8 mouse cellular contexts compared by ENCODE assay signal in the genomic region with DNA sequence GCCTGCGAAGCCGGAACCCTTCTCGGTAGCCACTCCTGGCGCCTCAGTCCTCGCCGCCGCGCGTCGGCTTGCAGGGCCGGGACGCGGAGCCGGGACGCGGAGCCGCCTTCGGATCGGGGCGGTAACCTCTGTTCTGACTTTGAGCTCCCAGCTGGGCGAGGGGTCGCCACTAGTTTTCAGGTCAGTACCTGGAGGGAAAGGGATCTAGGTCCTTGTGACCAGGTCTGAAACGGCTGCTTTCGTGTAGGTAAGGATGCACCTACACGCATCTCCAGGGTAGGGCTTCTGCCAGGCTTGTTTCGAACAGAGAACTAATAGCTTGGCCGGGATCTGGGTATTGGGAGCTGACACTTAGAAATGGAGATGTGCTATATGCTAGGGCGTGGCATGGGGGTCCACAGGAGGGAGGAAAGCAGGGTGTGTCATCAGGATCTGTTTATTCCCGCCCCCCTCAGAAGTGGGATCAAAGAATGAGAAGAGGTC. TPM values are rescaled to one million over a fixed set of nuclear protein-coding genes. Genes with fewer than 3 reads are reported as not detected.
DNase-seq lines count a peak whose midpoint lies in the region; ATAC-seq and TF ChIP-seq lines count a peak whose summit lies in the region.

No protein-coding gene starts in this region.

- peaks cover 4% of the 10 kb centered on the region for H3K4me1 ChIP-seq in liver, adult 2 months (ENCODE audit: control insufficient read depth, insufficient read depth, low read length)
- peaks cover 4% of the 10 kb centered on the region for H3K4me1 ChIP-seq in hindbrain, embryonic 16.5 days (ENCODE audit: control insufficient read depth, insufficient read depth, low read depth, low read length)
- peaks cover 20% of the 10 kb centered on the region for H3K4me1 ChIP-seq in midbrain, embryonic 13.5 days (replicated peaks)

- peak overlapping the region; percentile 88 for H3K4me3 ChIP-seq in liver, adult 2 months (ENCODE audit: insufficient read depth, low read depth, low read length)
- H3K4me3 ChIP-seq in hindbrain, embryonic 16.5 days (ENCODE audit: low read length) = peak overlapping the region; percentile 73
- H3K4me3 ChIP-seq in midbrain, embryonic 13.5 days (replicated peaks) = peak overlapping the region; percentile 89

- H3K27ac ChIP-seq in liver, adult 2 months (replicated peaks; ENCODE audit: insufficient read depth, low read depth, low read length) = no peak overlapping the region
- H3K27ac ChIP-seq in hindbrain, embryonic 16.5 days (ENCODE audit: low read depth, low read length) = no peak overlapping the region
- no peak overlapping the region for H3K27ac ChIP-seq in midbrain, embryonic 13.5 days

- no peak for TF ChIP-seq CTCF in liver, adult 2 months (IDR thresholded peaks at IDR 0.05; ENCODE audit: low read depth, low read length)

- under 1% methylated on average over 29 of the region's 29 CpGs for WGBS in liver, adult 2 months
- WGBS in hindbrain, embryonic 16.5 days = 0% methylated on average over 29 of the region's 29 CpGs
- WGBS in midbrain, embryonic 13.5 days = 0% methylated on average over 29 of the region's 29 CpGs

- no peaks in the 10 kb centered on the region for H3K27me3 ChIP-seq in liver, adult 2 months (ENCODE audit: control insufficient read depth, insufficient read depth, low read length)
- H3K27me3 ChIP-seq in hindbrain, embryonic 16.5 days (replicated peaks; ENCODE audit: control insufficient read depth, insufficient read depth, low read length) = no peaks in the 10 kb centered on the region
- H3K27me3 ChIP-seq in midbrain, embryonic 13.5 days = no peaks in the 10 kb centered on the region

- H3K9me3 ChIP-seq in hindbrain, embryonic 16.5 days (ENCODE audit: control insufficient read depth, low read length) = no peaks in the 10 kb centered on the region
- no peaks in the 10 kb centered on the region for H3K9me3 ChIP-seq in midbrain, embryonic 13.5 days

- no peak for TF ChIP-seq POLR2A in liver, adult 2 months (IDR thresholded peaks at IDR 0.05; ENCODE audit: extremely low read depth, insufficient read depth, low read length)

- peak; percentile 19 for ATAC-seq in common myeloid progenitor, adult 5-6 weeks (replicated peaks; ENCODE audit: low read depth, poor library complexity, severe bottlenecking)
- peak; percentile 60 for ATAC-seq in hindbrain, embryonic 16.5 days
- no peak; the same call in 1 of the 2 replicates for ATAC-seq in midbrain, embryonic 13.5 days

- H3K79me2 ChIP-seq in liver, adult 2 months (ENCODE audit: control insufficient read depth, insufficient read depth, low read length) = no peaks in the 10 kb centered on the region

- intact Hi-C loops in left cerebral cortex, postnatal 25 days (cut with DNase I) = no loop called here

- no peaks in the 10 kb centered on the region for H3K36me3 ChIP-seq in liver, adult 2 months (ENCODE audit: control insufficient read depth, insufficient read depth, low read length)
- H3K36me3 ChIP-seq in hindbrain, embryonic 16.5 days (ENCODE audit: control insufficient read depth, insufficient read depth, low read length) = no peaks in the 10 kb centered on the region
- H3K36me3 ChIP-seq in midbrain, embryonic 13.5 days = no peaks in the 10 kb centered on the region; the same call in 1 of the 2 replicates

- peak overlapping the region; percentile 75 for H3K9ac ChIP-seq in liver, adult 2 months (ENCODE audit: low read depth, low read length)
- peak overlapping the region; percentile 63 for H3K9ac ChIP-seq in hindbrain, embryonic 16.5 days (ENCODE audit: low read depth, low read length)
- peak overlapping the region; percentile 72 for H3K9ac ChIP-seq in midbrain, embryonic 13.5 days (replicated peaks)

- H3K4me2 ChIP-seq in hindbrain, embryonic 16.5 days (ENCODE audit: low read length) = peak overlapping the region; percentile 91
- H3K4me2 ChIP-seq in midbrain, embryonic 13.5 days (replicated peaks) = peak overlapping the region; percentile 90

- DNase-seq in liver, adult 2 months (ENCODE audit: extremely low read depth, low read depth, low spot score) = no peak
- DNase-seq in liver = no peak
- no peak for DNase-seq in left cerebral cortex, postnatal 25 days (ENCODE audit: low spot score in 2 of 2)
- DNase-seq in adrenal gland, postnatal 4 days (ENCODE audit: low spot score in 2 of 2) = no peak
- DNase-seq in kidney, adult 18-20 months = no peak

RNA-seq across cellular contexts. Expression of a gene that starts 0.4 kb away (rescaled TPM):
- 0.28 and 0.54 TPM in 2 replicates for total RNA-seq in liver, adult 2 months (2014; rRNA removed)
- not detected in 2 replicates for polyA plus RNA-seq in liver, adult 2 months (2012; rRNA removed)
- 31.2 and 32.4 TPM in 2 replicates for total RNA-seq in common myeloid progenitor, adult 5-6 weeks (2017)
- polyA plus RNA-seq in hindbrain, embryonic 16.5 days (2015; fragmentation: Nextera tagmentation; extraction: Ambion mirVana) = 3.4 and 3.7 TPM in 2 replicates
- polyA plus RNA-seq in midbrain, embryonic 13.5 days (2015; fragmentation: Nextera tagmentation; extraction: Ambion mirVana) = 8.4 and 8.5 TPM in 2 replicates
- total RNA-seq in left cerebral cortex, postnatal 25 days (2021) = under 1 TPM; 0.41 to 0.46 TPM
- total RNA-seq in adrenal gland, postnatal 4 days (2021) = 1 to 10 TPM; 7.6 to 8.6 TPM

RNA-seq across cellular contexts. Expression of a gene that starts 22.6 kb away (rescaled TPM):
- total RNA-seq in liver, adult 2 months (2014; rRNA removed) = 8.3 and 8.9 TPM in 2 replicates
- 2.1 and 2.9 TPM in 2 replicates for polyA plus RNA-seq in liver, adult 2 months (2012; rRNA removed)
- total RNA-seq in common myeloid progenitor, adult 5-6 weeks (2017) = 16.5 and 29.2 TPM in 2 replicates
- 27.8 and 27.9 TPM in 2 replicates for polyA plus RNA-seq in hindbrain, embryonic 16.5 days (2015; fragmentation: Nextera tagmentation; extraction: Ambion mirVana)
- polyA plus RNA-seq in midbrain, embryonic 13.5 days (2015; fragmentation: Nextera tagmentation; extraction: Ambion mirVana) = 24.3 and 26.3 TPM in 2 replicates
- total RNA-seq in left cerebral cortex, postnatal 25 days (2021) = 10 to 100 TPM; 15.7 to 16.0 TPM
- 10 to 100 TPM; 29.4 to 29.8 TPM for total RNA-seq in adrenal gland, postnatal 4 days (2021)

RNA-seq across cellular contexts. Expression of a gene that starts 33.6 kb away (rescaled TPM):
- 37.1 and 53.2 TPM in 2 replicates for total RNA-seq in liver, adult 2 months (2014; rRNA removed)
- 17.8 and 19.5 TPM in 2 replicates for polyA plus RNA-seq in liver, adult 2 months (2012; rRNA removed)
- total RNA-seq in common myeloid progenitor, adult 5-6 weeks (2017) = not detected in 2 replicates
- polyA plus RNA-seq in hindbrain, embryonic 16.5 days (2015; fragmentation: Nextera tagmentation; extraction: Ambion mirVana) = 0.36 and 0.50 TPM in 2 replicates
- 0.12 TPM in 2 replicates for polyA plus RNA-seq in midbrain, embryonic 13.5 days (2015; fragmentation: Nextera tagmentation; extraction: Ambion mirVana)
- total RNA-seq in left cerebral cortex, postnatal 25 days (2021) = 1 to 10 TPM; 2.3 to 2.6 TPM
- 10 to 100 TPM; 14.2 to 16.9 TPM for total RNA-seq in adrenal gland, postnatal 4 days (2021)

Comparison
In these comparisons a context has a peak if more than half of its experiments do, and no peak if none do; other contexts are left out.
1. RNA of a gene that starts 33.6 kb away (total RNA-seq): 37.1 to 53.2 TPM in liver, adult 2 months and 14.2 to 16.9 TPM in adrenal gland, postnatal 4 days; 2.3 to 2.6 TPM in left cerebral cortex, postnatal 25 days and not detected in common myeloid progenitor, adult 5-6 weeks; every median in the first group is over 4 times any median in the second.
2. Peak in every context shown above with its lines, with median percentiles within 50 percentile points of each other: H3K4me3 ChIP-seq and H3K9ac ChIP-seq.